Mouse (Mus musculus) intestine, postnatal 0 days (tissue): ENCODE measurements around the gene Fosb. TPM values are rescaled to one million over a fixed set of nuclear protein-coding genes. Genes with fewer than 3 reads are reported as not detected.

Experiments used
- ATAC-seq: fragments of 200-750 bp; cut with Nextera tagmentation; 2 replicates; pipeline ENCODE4 v1.8.0; 2017; ENCODE audit warnings: mild to moderate bottlenecking, moderate TSS enrichment, moderate library complexity
- H3K27ac ChIP-seq: fragments of 300-500 bp; sonication (generic); 2 replicates; pipeline ENCODE4 v1.5.1; 2014; ENCODE audit warnings: mild to moderate bottlenecking, low read depth, low read length, moderate library complexity
- H3K27me3 ChIP-seq: fragments of 300-500 bp; sonication (generic); replicated peaks from 2 replicates; pipeline ENCODE4 v1.6.1; 2014; ENCODE audit warnings: low read length, mixed read lengths; ENCODE audit not compliant: control insufficient read depth, insufficient read depth
- H3K36me3 ChIP-seq: fragments of 300-500 bp; sonication (generic); 2 replicates; pipeline ENCODE4 v1.6.1; 2014; ENCODE audit warnings: mild to moderate bottlenecking, moderate library complexity; ENCODE audit not compliant: control insufficient read depth, insufficient read depth
- H3K4me1 ChIP-seq: fragments of 300-500 bp; sonication (generic); replicated peaks from 2 replicates; pipeline ENCODE4 v1.6.1; 2014; ENCODE audit warnings: antibody characterized with exemption, low read length, mixed read lengths; ENCODE audit not compliant: control insufficient read depth, insufficient read depth
- H3K4me2 ChIP-seq: fragments of 300-500 bp; sonication (generic); replicated peaks from 2 replicates; pipeline ENCODE4 v1.6.1; 2014; ENCODE audit warnings: low read depth, mild to moderate bottlenecking, moderate library complexity
- H3K4me3 ChIP-seq: fragments of 300-500 bp; sonication (generic); 2 replicates; pipeline ENCODE4 v1.5.1; 2014; ENCODE audit warnings: low read depth, low read length
- H3K9ac ChIP-seq: fragments of 300-500 bp; sonication (generic); 2 replicates; pipeline ENCODE4 v1.6.1; 2014; ENCODE audit warnings: mild to moderate bottlenecking, low read depth, low read length
- H3K9me3 ChIP-seq: fragments of 300-500 bp; sonication (generic); 2 replicates; pipeline ENCODE4 v1.6.1; 2016; ENCODE audit warnings: mixed run types; ENCODE audit not compliant: control insufficient read depth
- CTCF ChIP-seq: sonication (generic); IDR thresholded peaks from 2 replicates; pipeline ENCODE4 v1.5.1; 2016; ENCODE audit warnings: low read depth, mild to moderate bottlenecking, control low read depth, antibody characterized with exemption, moderate library complexity
- WGBS: fragments of 180-500 bp; shearing (Covaris S2); extraction: QIAGEN DNeasy Blood & Tissue Kit; methylation state at CpG from one replicate; pipeline ENCODE4 v1.1.7; 2014; 5-methylcytosine and 5-hydroxymethylcytosine counted together
- polyA plus RNA-seq: library from polyadenylated mRNA; unstranded; fragments of >200 nt; fragmentation: Nextera tagmentation; extraction: Ambion mirVana; gene quantifications from 2 replicates; pipeline ENCODE4 v1.2.1, GENCODE M21; 2015

Fosb gene
- polyA plus RNA-seq, 1 experiment from 2014 or later = 0.12 TPM

DNA sequence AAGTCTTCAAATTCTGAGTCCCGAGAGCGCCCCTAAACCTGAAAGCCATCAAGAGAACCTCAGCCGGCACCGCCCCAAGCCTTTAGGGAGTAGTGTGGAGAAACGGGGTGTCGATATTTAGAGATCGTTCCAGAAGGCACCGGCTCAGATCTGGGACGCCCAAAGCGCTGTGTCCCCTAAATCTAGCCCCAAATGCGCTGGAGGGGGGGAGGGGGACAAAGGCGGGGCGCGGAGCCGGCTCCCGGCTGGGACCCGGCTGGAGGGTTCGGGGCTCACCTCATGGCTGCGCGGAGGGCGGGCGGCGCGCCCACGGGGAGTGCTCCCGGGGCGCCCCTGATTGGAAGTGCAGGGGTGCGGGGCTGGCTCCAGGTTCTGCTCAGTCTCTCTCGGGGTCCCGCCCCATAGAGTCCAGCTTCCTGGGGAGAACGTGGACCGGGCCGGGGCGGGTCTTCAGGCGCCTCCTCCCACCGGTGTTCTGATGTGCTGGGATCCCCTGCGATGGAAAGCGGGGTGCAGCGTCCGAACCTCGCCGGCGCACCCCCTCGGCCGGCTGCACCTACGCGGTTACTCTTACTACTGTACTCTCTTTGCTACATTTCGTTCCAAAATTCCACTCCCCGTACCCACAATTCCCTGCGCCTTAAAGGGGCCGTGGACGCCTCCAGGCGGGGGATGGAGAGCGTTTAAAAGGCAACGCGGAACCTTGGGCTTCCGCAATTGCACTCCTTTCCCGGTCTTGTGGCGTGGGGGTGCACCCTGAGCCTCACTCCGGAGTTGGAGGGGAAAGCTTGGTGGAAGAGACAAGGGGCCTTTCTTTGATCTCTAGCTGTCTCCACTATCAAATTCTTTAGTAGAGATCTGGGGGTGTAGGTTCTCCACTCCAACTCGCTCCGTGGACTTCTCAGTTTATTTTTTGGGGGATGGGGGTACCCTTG lies 38.3 kb downstream of the Fosb start, which contains the start of gene Vasp:
Gene Vasp (minus strand): TSS at position 580 of the 935 bp plus-strand sequence.
- peak within 1 kb of the TSS; percentile 93 for H3K4me3 ChIP-seq
- H3K4me2 ChIP-seq = peak within 1 kb of the TSS; percentile 95
- peak within 1 kb of the TSS; percentile 95 for H3K27ac ChIP-seq
- no peaks in the 10 kb centered on the region for H3K27me3 ChIP-seq
- peak within 1 kb of the TSS; percentile 71 for H3K9ac ChIP-seq
- H3K4me1 ChIP-seq = no peaks in the 10 kb centered on the region
- TF ChIP-seq CTCF = peak; percentile 25
- ATAC-seq = peak; percentile 74
- H3K36me3 ChIP-seq = peaks cover 6% of the 10 kb centered on the region; the same call in 1 of the 2 replicates
- no peaks in the 10 kb centered on the region for H3K9me3 ChIP-seq
- WGBS = under 1% methylated on average over 60 of the region's 62 CpGs

DNA sequence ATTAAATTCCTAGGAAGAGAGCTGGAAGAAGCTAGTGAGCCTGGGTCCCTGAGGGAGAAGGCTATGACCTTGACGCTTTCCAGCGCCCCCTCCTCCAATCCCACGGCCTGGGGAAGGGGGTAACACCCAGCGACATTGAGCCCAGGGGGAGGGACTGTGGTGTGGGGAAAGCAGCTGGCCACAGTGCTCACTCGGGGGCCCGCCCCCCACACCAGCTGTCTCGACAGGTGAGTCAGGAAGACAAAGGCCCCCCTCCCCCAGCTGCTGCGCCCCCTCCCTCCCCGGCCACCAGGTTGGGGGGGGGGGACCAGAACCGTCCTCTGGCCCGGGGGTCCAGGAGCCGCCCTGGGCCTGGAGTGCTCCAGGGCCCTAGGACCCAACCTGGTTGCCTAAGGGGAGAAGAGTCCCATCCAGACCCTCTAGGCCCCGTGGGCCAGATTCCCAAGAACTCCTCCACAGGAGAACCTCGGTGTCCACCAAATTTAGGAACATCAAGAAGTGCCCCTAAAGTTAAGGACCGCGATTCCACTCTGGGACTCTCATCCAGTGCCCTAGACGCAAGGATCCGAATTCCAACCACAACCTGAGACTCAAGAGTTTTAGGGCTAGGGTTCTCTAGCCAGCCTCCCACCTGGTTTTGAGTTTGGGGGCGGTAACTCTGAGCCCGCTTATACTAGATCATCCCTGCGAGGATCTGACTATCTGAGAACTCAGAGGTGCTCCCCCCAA lies 39.2 kb downstream of the Fosb start:
- peak overlapping the region; percentile 71 for H3K9ac ChIP-seq
- no peak for ATAC-seq
- peaks cover 10% of the 10 kb centered on the region; the same call in 1 of the 2 replicates for H3K36me3 ChIP-seq
- peak overlapping the region; percentile 95 for H3K27ac ChIP-seq
- 0 out of 2 replicates have a peak, but pooled peaks cover 6% of the 10 kb centered on the region for H3K4me1 ChIP-seq
- H3K4me3 ChIP-seq = peak overlapping the region; percentile 93
- H3K9me3 ChIP-seq = no peaks in the 10 kb centered on the region
- no peaks in the 10 kb centered on the region for H3K27me3 ChIP-seq
- WGBS = 0% methylated on average over 19 of the region's 21 CpGs
- TF ChIP-seq CTCF = no peak
- peak overlapping the region; percentile 95 for H3K4me2 ChIP-seq

DNA sequence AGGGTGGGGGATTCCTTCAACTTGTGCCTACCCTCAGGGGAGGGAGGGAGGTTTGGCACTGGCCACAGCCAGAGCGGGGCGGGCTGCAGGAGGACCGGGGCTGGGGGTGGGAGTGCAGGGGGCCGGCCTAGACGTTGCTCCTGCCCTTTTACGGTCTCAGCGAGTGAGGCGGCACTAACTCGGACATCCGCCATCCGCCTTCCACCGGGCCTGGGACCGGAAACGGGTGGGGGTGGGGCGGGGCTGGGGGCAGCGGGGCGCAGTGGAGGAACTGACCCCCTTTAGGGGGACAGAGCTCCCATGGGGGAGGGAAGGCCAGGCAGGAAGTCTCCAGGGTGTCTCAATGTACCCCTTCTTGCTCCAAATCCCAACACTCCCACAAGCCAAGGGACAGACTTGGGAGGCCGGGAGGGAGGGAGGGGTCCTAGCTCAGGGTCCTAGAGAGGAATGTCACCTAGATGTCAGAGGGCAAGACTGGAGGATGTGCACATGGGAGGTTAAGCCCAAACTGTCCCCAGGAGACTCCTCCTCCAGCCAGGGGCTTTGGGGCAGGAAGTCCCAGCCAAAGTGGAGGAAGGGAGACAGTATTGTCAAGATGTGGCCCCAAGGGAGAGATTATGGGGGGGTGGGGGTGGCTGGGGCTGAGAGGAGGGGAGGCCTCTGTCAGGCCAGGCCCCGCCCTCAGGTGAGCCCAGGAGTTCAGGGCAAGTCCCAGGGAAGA lies 40.0 kb downstream of the Fosb start:
- ATAC-seq = peak; percentile 12; the same call in 1 of the 2 replicates
- peak overlapping the region; percentile 95 for H3K27ac ChIP-seq
- peak overlapping the region; percentile 95 for H3K4me2 ChIP-seq
- H3K9ac ChIP-seq = peak overlapping the region; percentile 71
- H3K36me3 ChIP-seq = peaks cover 10% of the 10 kb centered on the region; the same call in 1 of the 2 replicates
- WGBS = 1% methylated on average over 18 of the region's 19 CpGs
- H3K9me3 ChIP-seq = no peaks in the 10 kb centered on the region
- H3K27me3 ChIP-seq = no peaks in the 10 kb centered on the region
- H3K4me1 ChIP-seq = 0 out of 2 replicates have a peak, but pooled peaks cover 12% of the 10 kb centered on the region
- H3K4me3 ChIP-seq = peak overlapping the region; percentile 93
- no peak for TF ChIP-seq CTCF

DNA sequence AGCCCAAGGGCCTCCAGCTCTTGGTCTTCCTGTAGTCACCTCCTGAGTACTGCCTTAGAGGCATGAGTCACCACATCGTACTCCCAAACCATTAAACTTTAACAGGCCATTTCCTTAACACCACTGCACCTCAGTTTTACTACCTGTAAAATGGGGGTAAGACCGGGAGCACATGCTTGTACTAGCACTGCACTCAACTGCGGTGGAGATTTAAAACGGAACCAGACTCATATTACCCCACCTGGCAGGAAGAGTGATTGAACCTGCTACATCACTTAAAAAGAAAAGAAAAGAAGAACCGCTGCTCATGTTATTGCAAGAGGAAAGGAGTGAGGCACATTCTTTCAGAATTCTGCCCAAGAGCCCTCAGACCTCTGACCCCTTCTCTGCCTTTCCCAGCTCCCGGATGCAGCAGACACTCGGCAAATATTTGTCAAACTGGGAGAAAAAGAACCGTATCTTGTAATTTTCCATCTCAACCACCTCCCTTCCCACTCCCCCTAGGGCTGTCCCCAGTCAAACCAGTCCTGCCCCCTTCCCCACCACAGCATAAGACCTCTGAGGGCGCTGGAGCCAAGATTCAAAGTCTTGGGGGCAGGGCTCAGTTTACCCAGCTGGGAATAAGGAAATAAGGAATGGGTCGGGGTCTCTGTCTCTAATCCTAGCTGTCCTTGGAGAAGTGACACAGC lies 40.7 kb downstream of the Fosb start:
- WGBS = 14% methylated on average over 10 of the region's 10 CpGs
- ATAC-seq = no peak

DNA sequence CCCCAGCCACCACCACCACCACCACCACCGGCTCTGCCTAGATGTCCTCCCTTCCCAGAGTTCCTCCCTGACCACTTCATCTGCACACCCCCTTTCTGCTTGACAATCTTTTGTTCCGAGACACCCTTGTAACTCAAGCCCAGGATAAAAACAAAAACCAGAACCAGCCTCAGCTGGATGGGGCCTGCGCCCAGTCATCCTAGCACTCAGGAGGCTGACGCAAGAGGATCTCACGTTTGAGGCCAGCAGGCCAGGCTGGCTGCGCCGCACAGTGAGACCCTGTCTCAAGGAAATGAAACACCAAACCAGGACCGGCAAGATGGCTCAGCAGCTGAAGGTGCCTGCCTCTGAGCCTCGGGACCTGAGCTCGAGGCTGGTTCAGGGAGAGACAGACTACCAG lies 42.8 kb downstream of the Fosb start:
- Histone ChIP-seq H3K4me2 (peak overlapping the region; percentile 52), H3K4me1 (0 out of 2 replicates have a peak, but pooled peaks cover 13% of the 10 kb centered on the region), H3K4me3 (no peak overlapping the region), H3K9ac (peak overlapping the region; percentile 23; the same call in 1 of the 2 replicates), H3K27ac (peak overlapping the region; percentile 79), H3K27me3 (no peaks in the 10 kb centered on the region), H3K36me3 (peaks cover 38% of the 10 kb centered on the region), H3K9me3 (no peaks in the 10 kb centered on the region)
- TF ChIP-seq CTCF = no peak
- no peak for ATAC-seq
- WGBS = 36% methylated on average over 10 of the region's 10 CpGs

More for the DNA sequence above, 40.7 kb downstream of the Fosb start:
- Histone ChIP-seq H3K36me3 (peaks cover 17% of the 10 kb centered on the region), H3K27me3 (no peaks in the 10 kb centered on the region), H3K4me1 (0 out of 2 replicates have a peak, but pooled peaks cover 13% of the 10 kb centered on the region), H3K4me2 (peak overlapping the region; percentile 95), H3K27ac (peak overlapping the region; percentile 95), H3K9ac (peak overlapping the region; percentile 71; the same call in 1 of the 2 replicates), H3K4me3 (peak overlapping the region; percentile 93), H3K9me3 (no peaks in the 10 kb centered on the region)
- no peak for TF ChIP-seq CTCF
